Mouse (Mus musculus) CH12.LX (cell line): ENCODE results near the gene Gm45233. TPM values are rescaled to one million over a fixed set of nuclear protein-coding genes. Genes with fewer than 3 reads are reported as not detected.

Experiments
- DNase-seq: peaks from one replicate; pipeline ENCODE4 v3.0.0-alpha.2; 2013; ENCODE audit errors: extremely low read depth
- H3K27ac ChIP-seq: 2 replicates; pipeline ENCODE4 v1.5.1; 2012; ENCODE audit warnings: low read depth, mild to moderate bottlenecking, control low read depth, moderate library complexity; ENCODE audit not compliant: insufficient read depth
- H3K27me3 ChIP-seq: replicated peaks from 2 replicates; pipeline ENCODE3; 2012; ENCODE audit warnings: inconsistent platforms
- H3K36me3 ChIP-seq, 2 experiments: replicated peaks in 1 of 2; 2 replicates each; pipeline versions ENCODE3 to v1.6.1; 2012; ENCODE audit warnings: inconsistent platforms in 1 of 2, low read length in 1 of 2, mild to moderate bottlenecking in 1 of 2, mixed read lengths in 1 of 2, moderate library complexity in 1 of 2; ENCODE audit not compliant: control insufficient read depth in 1 of 2, insufficient read depth in 1 of 2
- H3K4me1 ChIP-seq, 2 experiments: 2 replicates each; pipeline ENCODE4 v1.6.1; 2012; ENCODE audit warnings: inconsistent platforms in 1 of 2, moderate library complexity in 1 of 2; ENCODE audit not compliant: insufficient read depth in 2 of 2, control insufficient read depth in 1 of 2
- H3K4me2 ChIP-seq: 2 replicates; pipeline ENCODE4 v1.6.1; 2012; ENCODE audit warnings: low read depth, mild to moderate bottlenecking, control low read depth; ENCODE audit not compliant: poor library complexity, insufficient read depth, severe bottlenecking
- H3K4me3 ChIP-seq, 3 experiments: fragments of 150-350 bp in 1 of 3; sonication (generic) in 1 of 3; replicated peaks in 1 of 3; 2 replicates each; pipeline versions ENCODE3 to v1.5.1; 2011 to 2012; ENCODE audit warnings: low read depth in 2 of 3, low read length in 2 of 3, mild to moderate bottlenecking in 2 of 3, moderate library complexity in 2 of 3, control low read depth in 1 of 3, improper control_type of control experiment in 1 of 3, inconsistent platforms in 1 of 3, mixed read lengths in 1 of 3; ENCODE audit not compliant: poor library complexity in 1 of 3
- H3K79me2 ChIP-seq: replicated peaks from 2 replicates; pipeline ENCODE4 v1.6.1; 2012; ENCODE audit warnings: mild to moderate bottlenecking, moderate library complexity; ENCODE audit not compliant: control insufficient read depth, poor library complexity, insufficient read depth, severe bottlenecking; ENCODE audit errors: extremely low read depth
- H3K9ac ChIP-seq: 2 replicates; pipeline ENCODE4 v1.6.1; 2012; ENCODE audit warnings: low read depth, mild to moderate bottlenecking, control low read depth, moderate library complexity; ENCODE audit not compliant: insufficient read depth
- H3K9me3 ChIP-seq: replicated peaks from 2 replicates; pipeline ENCODE3; 2012; ENCODE audit warnings: low read length, inconsistent platforms, mixed read lengths
- CHD1 ChIP-seq: IDR thresholded peaks from 2 replicates; pipeline ENCODE4 v1.6.1; 2012; ENCODE audit warnings: low read depth, low read length, improper control_type of control experiment, inconsistent platforms
- ELF1 ChIP-seq: IDR thresholded peaks from 2 replicates; pipeline ENCODE4 v1.6.1; 2014; ENCODE audit warnings: low read depth, mild to moderate bottlenecking, inconsistent platforms, low read length, improper control_type of control experiment
- HCFC1 ChIP-seq: IDR thresholded peaks from 2 replicates; pipeline ENCODE4 v1.6.1; 2012; ENCODE audit warnings: low read depth, mild to moderate bottlenecking, inconsistent platforms, low read length, improper control_type of control experiment
- JUND ChIP-seq: conservative IDR thresholded peaks from 2 replicates; pipeline ENCODE4 v1.6.1; 2011; ENCODE audit warnings: low read depth, low read length, improper control_type of control experiment
- MAX ChIP-seq: IDR thresholded peaks from 2 replicates; pipeline ENCODE4 v1.6.1; 2011; ENCODE audit warnings: low read length, improper control_type of control experiment
- MEF2A ChIP-seq: IDR thresholded peaks from 2 replicates; pipeline ENCODE4 v1.6.1; 2014; ENCODE audit warnings: low read depth, mild to moderate bottlenecking, inconsistent platforms, low read length, improper control_type of control experiment, borderline replicate concordance
- MXI1 ChIP-seq: IDR thresholded peaks from 2 replicates; pipeline ENCODE4 v1.6.1; 2011; ENCODE audit warnings: mild to moderate bottlenecking, low read depth, low read length, improper control_type of control experiment
- NELFE ChIP-seq: IDR thresholded peaks from 2 replicates; pipeline ENCODE4 v1.6.1; 2011; ENCODE audit warnings: low read depth, low read length, improper control_type of control experiment
- POLR2AphosphoS2 ChIP-seq: IDR thresholded peaks from 2 replicates; pipeline ENCODE4 v1.6.1; 2011; ENCODE audit warnings: low read depth, low read length, improper control_type of control experiment
- SMC3 ChIP-seq: IDR thresholded peaks from 2 replicates; pipeline ENCODE4 v1.6.1; 2011; ENCODE audit warnings: low read depth, low read length, improper control_type of control experiment
- UBTF ChIP-seq: IDR thresholded peaks from 2 replicates; pipeline ENCODE4 v1.6.1; 2012; ENCODE audit warnings: low read depth, mild to moderate bottlenecking, inconsistent platforms, low read length, improper control_type of control experiment, moderate library complexity
- USF1 ChIP-seq: IDR thresholded peaks from 2 replicates; pipeline ENCODE4 v1.6.1; 2014; ENCODE audit warnings: low read depth, mild to moderate bottlenecking, inconsistent platforms, low read length, improper control_type of control experiment
- dilution Hi-C: fragments of 300-500 bp; cut with MboI; formaldehyde crosslinking; loops from 2 replicates; pipeline ENCODE4 v1.14.3; 2020; ENCODE audit warnings: low sequenced_read_pairs; ENCODE audit not compliant: extremely low pct_unique_long_range_greater_than_20kb, extremely low pct_ligation_motif_present
- in situ Hi-C: fragments of 300-500 bp; cut with MboI; formaldehyde crosslinking; loops from 3 replicates; pipeline ENCODE4 v1.14.3; 2019; ENCODE audit warnings: low sequenced_read_pairs, low pct_ligation_motif_present, low pct_unique_long_range_greater_than_20kb, mixed read lengths
- polyA plus RNA-seq: library from polyadenylated mRNA; unstranded; fragments of >175 nt; gene quantifications from 2 replicates; pipeline ENCODE4 v1.2.1, GENCODE M21; 2012; ENCODE audit warnings: low read depth; ENCODE audit not compliant: insufficient read length
- total RNA-seq, 2 experiments: library from RNA; depleted of rRNA; stranded (reverse); fragments of 300-350 nt in 1 of 2; fragments of >200 nt in 1 of 2; gene quantifications; 2 replicates each; pipeline ENCODE4 v1.2.3; 2012 to 2014

The Gm45233 gene
- total and polyA plus RNA-seq, 3 experiments, result 0.66 TPM; not detected in 2

GRCm38 (mm10) chr7:43462851-43463250 is 18.9 kb downstream of the Gm45233 start, which contains the start of gene Vsig10l:
Gene Vsig10l, plus strand, starts transcription at chr7:43463151.
- Histone ChIP-seq H3K27ac (no peak within 1 kb of the TSS), H3K9ac (no peak within 1 kb of the TSS), H3K9me3 (no peaks in the 10 kb centered on the region), H3K36me3 (peaks cover 0 to 5% of the 10 kb centered on the region in 2 experiments), H3K4me1 (peaks cover 3 to 11% of the 10 kb centered on the region in 2 experiments; a peak in 3 of 4 replicates), H3K4me3 (no peak within 1 kb of the TSS), H3K27me3 (no peaks in the 10 kb centered on the region), H3K79me2 (no peaks in the 10 kb centered on the region), H3K4me2 (no peak within 1 kb of the TSS)
- in situ Hi-C loops (loop anchor here (5.0 to 10.0 kb wide), 3 partner anchors 41 to 178 kb away; no protein-coding TSS in a partner anchor), dilution Hi-C loops (no loop called here)
- no peak for DNase-seq
- TF ChIP-seq MEF2A (no peak), POLR2AphosphoS2 (no peak), SMC3 (no peak)

- no peak for TF ChIP-seq ELF1
- TF ChIP-seq HCFC1, result no peak
- no peak for TF ChIP-seq MAX
- no peak for TF ChIP-seq USF1
- TF ChIP-seq UBTF, result no peak
- no peak for TF ChIP-seq MXI1
- TF ChIP-seq CHD1, result no peak
- no peak for TF ChIP-seq SMC3
- TF ChIP-seq JUND, result no peak
- no peak for TF ChIP-seq POLR2AphosphoS2
- Histone ChIP-seq H3K27me3 (no peaks in the 10 kb centered on the region), H3K27ac (no peak overlapping the region), H3K4me2 (no peak overlapping the region), H3K4me3 (no peak overlapping the region), H3K4me1 (peaks cover 3 to 11% of the 10 kb centered on the region in 2 experiments; a peak in 3 of 4 replicates), H3K9ac (no peak overlapping the region), H3K79me2 (no peaks in the 10 kb centered on the region), H3K36me3 (no peaks in the 10 kb centered on the region), H3K9me3 (no peaks in the 10 kb centered on the region)
- dilution Hi-C loops, result no loop called here
- in situ Hi-C loops, result loop anchor here (5.0 to 10.0 kb wide), 3 partner anchors 42 to 179 kb away; no protein-coding TSS in a partner anchor
- DNase-seq, result no peak
Observed at GRCm38 (mm10) chr7:43463976-43464375, 20.0 kb downstream of the Gm45233 start.

DNA sequence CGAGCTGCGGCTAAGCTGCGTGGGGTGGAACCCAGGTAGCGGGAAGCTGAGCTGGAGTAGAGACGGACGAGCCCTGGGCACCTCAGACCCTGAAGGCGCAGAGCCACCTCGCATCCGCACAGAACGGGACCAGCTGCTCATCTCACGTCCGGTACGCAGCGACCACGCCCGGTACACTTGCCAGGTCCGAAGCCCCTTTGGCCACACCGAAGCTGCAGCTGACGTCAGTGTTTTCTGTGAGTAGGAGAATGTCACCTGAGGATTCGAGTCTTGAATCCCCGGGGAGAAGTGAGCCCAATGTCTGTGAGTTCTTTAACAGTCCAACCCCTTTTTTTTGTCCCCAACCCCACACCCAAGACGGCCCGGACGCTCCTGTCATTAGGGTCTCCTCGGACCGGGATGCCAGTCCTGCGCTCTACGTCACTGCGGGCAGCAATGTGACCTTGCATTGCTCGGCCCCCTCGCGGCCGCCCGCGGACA is 21.0 kb downstream of the Gm45233 start:
- H3K9ac ChIP-seq, result no peak overlapping the region
- in situ Hi-C loops, result loop anchor here (5.0 to 10.0 kb wide), 3 partner anchors 43 to 180 kb away; no protein-coding TSS in a partner anchor
- H3K27me3 ChIP-seq, result no peaks in the 10 kb centered on the region
- no peaks in the 10 kb centered on the region for H3K36me3 ChIP-seq
- peak overlapping the region; percentile 68 for H3K4me2 ChIP-seq
- H3K27ac ChIP-seq, result no peak overlapping the region
- dilution Hi-C loops, result no loop called here
- no peak for DNase-seq
- TF ChIP-seq MXI1 (no peak), SMC3 (0 out of 2 replicates have a peak, but pooled peaks have one; percentile 38), NELFE (no peak)
- peaks cover 3 to 9% of the 10 kb centered on the region in 2 experiments; a peak in 3 of 4 replicates for H3K4me1 ChIP-seq
- peak overlapping the region; percentile 21 to 66 (median 60) for H3K4me3 ChIP-seq
- H3K79me2 ChIP-seq, result no peaks in the 10 kb centered on the region
- no peaks in the 10 kb centered on the region for H3K9me3 ChIP-seq
